Mouse (Mus musculus) ES-Bruce4 (cell line): ENCODE measurements around the gene Cyfip1.

Experiments
- CTCF ChIP-seq: IDR thresholded peaks from one replicate; pipeline ENCODE4 v1.8.1; 2011; ENCODE audit warnings: low read depth, low read length
- EP300 ChIP-seq: IDR thresholded peaks from 2 replicates; pipeline ENCODE4 v1.6.1; 2011; ENCODE audit warnings: low read depth, low read length; ENCODE audit not compliant: insufficient read depth
- POLR2A ChIP-seq: IDR thresholded peaks from one replicate; pipeline ENCODE4 v1.8.1; 2011; ENCODE audit warnings: low read length; ENCODE audit not compliant: insufficient read depth

- no peak for TF ChIP-seq CTCF
- TF ChIP-seq EP300, result no peak
- no peak for TF ChIP-seq POLR2A
Observed at GRCm38 (mm10) chr7:55877721-55878120, 36.2 kb downstream of the Cyfip1 start.
